26 mouse cellular contexts compared by ENCODE assay signal in genomic region chr7:90064198-90064597, GRCm38 (mm10).
DNase-seq lines count a peak whose midpoint lies in the region; ATAC-seq lines count a peak whose summit lies in the region.
"Had no signal": no experiment of that assay in that cellular context is flagged by ENCODE, and none has a peak within 500 bp of the region (broad histone marks: within the 10 kb centered on the region; RNA-seq: fewer than 3 reads in every experiment).

No protein-coding gene starts in this region.

- H3K27ac ChIP-seq in liver, embryonic 11.5 days (ENCODE audit: low read depth, low read length): peak overlapping the region; percentile 6; the same call in 1 of the 2 replicates
- peak overlapping the region; percentile 99 for H3K27ac ChIP-seq in liver, embryonic 13.5 days
- peak overlapping the region; percentile 86 for H3K27ac ChIP-seq in liver, embryonic 16.5 days (ENCODE audit: low read length)
- H3K27ac ChIP-seq: embryonic facial prominence, embryonic 12.5 days; embryonic facial prominence, embryonic 15.5 days; gastrocnemius, adult 2 months; heart, embryonic 15.5 days; hindbrain, embryonic 10.5 days; hindbrain, embryonic 13.5 days had no signal

- H3K9me3 ChIP-seq in liver, embryonic 11.5 days (ENCODE audit: control insufficient read depth, low read length): no peaks in the 10 kb centered on the region
- no peaks in the 10 kb centered on the region for H3K9me3 ChIP-seq in liver, embryonic 13.5 days (replicated peaks)
- H3K9me3 ChIP-seq in liver, embryonic 16.5 days (replicated peaks; ENCODE audit: control insufficient read depth, low read length): no peaks in the 10 kb centered on the region
- H3K9me3 ChIP-seq: embryonic facial prominence, embryonic 12.5 days; embryonic facial prominence, embryonic 15.5 days; heart, embryonic 12.5 days; heart, embryonic 15.5 days; hindbrain, embryonic 10.5 days; hindbrain, embryonic 13.5 days had no signal

- no peaks in the 10 kb centered on the region for H3K27me3 ChIP-seq in liver, embryonic 11.5 days (replicated peaks; ENCODE audit: control insufficient read depth, insufficient read depth, low read length)
- H3K27me3 ChIP-seq in liver, embryonic 13.5 days: no peaks in the 10 kb centered on the region
- H3K27me3 ChIP-seq in liver, embryonic 16.5 days (ENCODE audit: control insufficient read depth, insufficient read depth, low read depth, low read length): no peaks in the 10 kb centered on the region
- H3K27me3 ChIP-seq: embryonic facial prominence, embryonic 12.5 days; embryonic facial prominence, embryonic 15.5 days; heart, embryonic 12.5 days; heart, embryonic 15.5 days; hindbrain, embryonic 13.5 days; Patski had no signal

- H3K4me3 ChIP-seq in liver, embryonic 11.5 days (ENCODE audit: low read depth, low read length): no peak overlapping the region
- H3K4me3 ChIP-seq in liver, embryonic 13.5 days (replicated peaks): no peak overlapping the region
- H3K4me3 ChIP-seq in liver, embryonic 16.5 days (ENCODE audit: low read depth, low read length): no peak overlapping the region
- H3K4me3 ChIP-seq: embryonic facial prominence, embryonic 12.5 days; embryonic facial prominence, embryonic 15.5 days; gastrocnemius, adult 2 months; heart, embryonic 12.5 days; heart, embryonic 15.5 days; hindbrain, embryonic 10.5 days; hindbrain, embryonic 13.5 days had no signal

- peaks cover 69% of the 10 kb centered on the region for H3K4me1 ChIP-seq in liver, embryonic 11.5 days (replicated peaks; ENCODE audit: control insufficient read depth, insufficient read depth, low read length)
- peaks cover 99% of the 10 kb centered on the region for H3K4me1 ChIP-seq in liver, embryonic 13.5 days (replicated peaks)
- peaks cover 86% of the 10 kb centered on the region for H3K4me1 ChIP-seq in liver, embryonic 16.5 days (ENCODE audit: control insufficient read depth, low read depth, low read length)
- H3K4me1 ChIP-seq: embryonic facial prominence, embryonic 12.5 days had no signal

- 87% methylated on average over 1 of the region's 1 CpGs for WGBS in liver, embryonic 11.5 days
- 48% methylated on average over 1 of the region's 1 CpGs for WGBS in liver, embryonic 13.5 days (ENCODE audit: insufficient replicate concordance)
- whole genome bisulfite sequencing in liver, embryonic 16.5 days (ENCODE audit: insufficient replicate concordance): 36% methylated on average over 1 of the region's 1 CpGs

- no peaks in the 10 kb centered on the region for H3K36me3 ChIP-seq in liver, embryonic 11.5 days (ENCODE audit: control insufficient read depth, insufficient read depth, low read length)
- H3K36me3 ChIP-seq in liver, embryonic 13.5 days: no peaks in the 10 kb centered on the region
- H3K36me3 ChIP-seq in liver, embryonic 16.5 days (ENCODE audit: control insufficient read depth, insufficient read depth): no peaks in the 10 kb centered on the region
- H3K36me3 ChIP-seq: embryonic facial prominence, embryonic 12.5 days; embryonic facial prominence, embryonic 15.5 days; heart, embryonic 12.5 days; heart, embryonic 15.5 days; hindbrain, embryonic 10.5 days; hindbrain, embryonic 13.5 days had no signal

- H3K9ac ChIP-seq in liver, embryonic 11.5 days (ENCODE audit: low read depth, low read length): no peak overlapping the region
- H3K9ac ChIP-seq in liver, embryonic 13.5 days: peak overlapping the region; percentile 82
- H3K9ac ChIP-seq in liver, embryonic 16.5 days (ENCODE audit: low read depth, low read length): 0 out of 2 replicates have a peak overlapping the region, but pooled peaks have one; percentile 30
- H3K9ac ChIP-seq: embryonic facial prominence, embryonic 12.5 days; embryonic facial prominence, embryonic 15.5 days; forebrain, postnatal 0 days; heart, embryonic 12.5 days; heart, embryonic 15.5 days; hindbrain, embryonic 13.5 days had no signal

- DNase-seq in liver, embryonic 11.5 days (ENCODE audit: low spot score): no peak
- no peak for DNase-seq in liver
- no peak for DNase-seq in liver, embryonic 13.5 days
- DNase-seq in kidney, postnatal 4 days: no peak
- DNase-seq in spleen, adult 18-20 months: no peak
- DNase-seq: adrenal gland, postnatal 10 days; adrenal gland, postnatal 36 days; cerebellum, adult 18-20 months; cerebellum, adult 9-10 months; cerebellum, postnatal 14 days; forebrain, postnatal 0 days; gastrocnemius, adult 2 months; gastrocnemius, postnatal 14 days; heart, adult 18-20 months; heart, postnatal 10 days; heart, postnatal 36 days had no signal

- no peak for ATAC-seq in liver, embryonic 11.5 days (replicated peaks; ENCODE audit: low FRiP score)
- no peak for ATAC-seq in liver, embryonic 13.5 days (ENCODE audit: low read depth)
- no peak for ATAC-seq in liver, embryonic 16.5 days (ENCODE audit: low read depth)
- ATAC-seq: forebrain, embryonic 14.5 days; forebrain, postnatal 0 days; hindbrain, embryonic 16.5 days; Patski had no signal

- no peak overlapping the region for H3K4me2 ChIP-seq in liver, embryonic 11.5 days
- H3K4me2 ChIP-seq in liver, embryonic 13.5 days: peak overlapping the region; percentile 77
- H3K4me2 ChIP-seq in liver, embryonic 16.5 days (ENCODE audit: low read depth, low read length): peak overlapping the region; percentile 40; the same call in 1 of the 2 replicates
- H3K4me2 ChIP-seq: embryonic facial prominence, embryonic 12.5 days; embryonic facial prominence, embryonic 15.5 days; heart, embryonic 12.5 days; heart, embryonic 15.5 days; hindbrain, embryonic 13.5 days had no signal

Comparison
In these comparisons a context has a peak if more than half of its experiments do, and no peak if none do; other contexts are left out.
1. H3K27ac ChIP-seq: peak in every context shown above with its lines; median percentile 99 in liver, embryonic 13.5 days; 86 in liver, embryonic 16.5 days; 6 in liver, embryonic 11.5 days.